Mouse (Mus musculus) kidney, adult 8-10 months (tissue): Measurements from ENCODE around the gene Eif2ak3.
"Not testable (repeated sequence)": the region's sequence is repeated elsewhere in the genome, so short reads cannot be mapped to it uniquely, and the experiment has no call there.

ENCODE experiments used
- DNase-seq, 2 experiments: peaks; one replicate each; pipeline ENCODE4 v3.0.0; 2022

Eif2ak3 gene

DNA sequence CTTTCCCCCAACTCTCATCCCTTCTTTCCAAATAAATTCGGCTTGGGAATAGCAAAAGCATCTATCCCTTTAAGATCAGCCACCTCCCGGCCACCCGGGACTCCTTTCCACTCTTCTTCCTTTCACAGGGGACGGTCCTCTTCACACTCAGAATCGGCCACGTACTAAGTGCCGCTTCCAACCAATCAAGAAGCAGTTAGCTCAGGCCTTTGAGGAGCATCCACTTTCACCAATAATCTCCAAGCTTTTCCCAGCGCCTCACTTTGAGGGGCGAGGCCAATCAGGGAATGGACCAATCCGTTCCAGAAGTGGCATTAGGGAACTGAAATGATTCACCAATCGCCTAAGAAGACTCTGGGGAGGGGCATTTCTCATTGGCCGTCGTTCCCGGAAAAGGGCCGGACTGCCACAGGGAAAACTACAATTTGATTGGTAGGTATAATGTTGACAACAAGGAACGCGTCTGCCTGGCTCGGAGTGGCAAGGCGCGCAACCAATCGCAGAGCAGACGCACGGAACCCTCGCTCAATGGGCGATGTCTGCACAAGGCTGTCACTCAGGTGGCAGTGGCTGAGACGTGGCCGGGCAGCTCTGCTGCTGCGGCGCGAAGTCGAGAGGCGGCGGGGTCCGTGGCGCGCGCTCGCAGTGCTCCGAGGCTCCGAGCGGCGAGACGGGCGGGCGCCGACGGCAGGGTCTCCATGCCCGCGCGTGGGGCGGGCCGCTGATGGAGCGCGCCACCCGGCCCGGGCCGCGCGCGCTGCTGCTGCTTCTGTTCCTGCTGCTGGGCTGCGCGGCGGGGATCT is at the start of gene Eif2ak3:
Eif2ak3 (plus strand) TSS at position 514 of the 803 bp plus-strand sequence.
- DNase-seq = peak; percentile 99 to 100

DNA sequence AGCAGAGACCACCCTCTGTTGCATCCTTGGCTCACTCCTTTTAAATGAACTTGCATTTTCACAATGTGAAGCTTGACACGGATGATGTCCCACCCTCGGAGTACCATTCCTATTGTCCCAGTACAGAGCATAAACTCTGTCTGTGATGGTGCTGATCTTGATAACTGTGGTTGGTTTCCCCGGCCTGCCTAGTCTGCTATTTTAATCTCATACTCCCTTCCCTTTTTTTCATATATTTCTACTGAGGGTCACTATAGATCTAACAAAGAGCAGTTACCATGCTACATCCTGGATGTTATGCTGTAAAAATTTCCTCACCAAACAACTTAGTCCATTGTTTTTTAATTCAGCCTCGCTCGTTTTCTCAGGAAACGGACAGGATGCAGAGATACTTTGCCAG is 47.4 kb upstream of the Eif2ak3 start:
- no peak for DNase-seq

DNA sequence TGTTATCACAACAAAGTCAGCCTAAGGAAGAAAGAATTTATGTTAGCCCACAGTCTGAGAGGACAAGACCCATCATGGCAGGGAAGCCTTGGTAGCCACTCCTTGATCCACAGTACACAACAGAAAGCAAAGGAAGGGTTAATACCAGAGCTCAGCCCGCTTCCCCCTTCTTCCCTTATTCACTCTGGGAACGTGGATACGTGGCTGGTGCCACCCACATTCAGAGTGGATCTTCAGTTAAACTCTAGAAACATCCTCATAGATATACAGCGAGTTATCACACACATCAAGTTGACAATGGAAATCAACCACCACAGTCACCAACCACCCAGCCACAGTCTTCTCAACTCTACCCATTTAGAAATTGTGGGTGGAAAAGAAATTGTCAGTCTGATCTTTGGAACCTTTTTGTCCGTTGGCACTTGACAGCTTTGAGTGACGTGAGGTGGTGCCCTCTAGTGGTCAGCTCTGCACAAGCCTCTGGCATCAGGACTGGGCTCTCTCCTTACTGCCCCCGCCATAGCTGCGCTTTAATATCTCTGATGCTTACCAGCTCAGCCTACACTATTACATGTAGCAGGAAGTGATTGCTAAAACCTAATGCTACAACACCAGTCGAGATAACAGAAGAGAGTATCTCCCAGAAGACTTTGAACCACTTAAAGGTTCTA is 46.6 kb upstream of the Eif2ak3 start:
- DNase-seq = peak in 1 of 2 experiments; percentile 76

GRCm38 (mm10) chr6:70804632-70805031 is 39.7 kb upstream of the Eif2ak3 start:
- DNase-seq = peak; percentile 43 to 57

GRCm38 (mm10) chr6:70805267-70805666 is 39.0 kb upstream of the Eif2ak3 start:
- peak; percentile 53 to 74 for DNase-seq

- DNase-seq = peak; percentile 78 to 80
Measured at GRCm38 (mm10) chr6:70805820-70806513, 38.3 kb upstream of the Eif2ak3 start.

GRCm38 (mm10) chr6:70806514-70806912 is 37.8 kb upstream of the Eif2ak3 start:
- no peak for DNase-seq

GRCm38 (mm10) chr6:70810524-70810923 is 33.8 kb upstream of the Eif2ak3 start:
- no peak for DNase-seq

DNA sequence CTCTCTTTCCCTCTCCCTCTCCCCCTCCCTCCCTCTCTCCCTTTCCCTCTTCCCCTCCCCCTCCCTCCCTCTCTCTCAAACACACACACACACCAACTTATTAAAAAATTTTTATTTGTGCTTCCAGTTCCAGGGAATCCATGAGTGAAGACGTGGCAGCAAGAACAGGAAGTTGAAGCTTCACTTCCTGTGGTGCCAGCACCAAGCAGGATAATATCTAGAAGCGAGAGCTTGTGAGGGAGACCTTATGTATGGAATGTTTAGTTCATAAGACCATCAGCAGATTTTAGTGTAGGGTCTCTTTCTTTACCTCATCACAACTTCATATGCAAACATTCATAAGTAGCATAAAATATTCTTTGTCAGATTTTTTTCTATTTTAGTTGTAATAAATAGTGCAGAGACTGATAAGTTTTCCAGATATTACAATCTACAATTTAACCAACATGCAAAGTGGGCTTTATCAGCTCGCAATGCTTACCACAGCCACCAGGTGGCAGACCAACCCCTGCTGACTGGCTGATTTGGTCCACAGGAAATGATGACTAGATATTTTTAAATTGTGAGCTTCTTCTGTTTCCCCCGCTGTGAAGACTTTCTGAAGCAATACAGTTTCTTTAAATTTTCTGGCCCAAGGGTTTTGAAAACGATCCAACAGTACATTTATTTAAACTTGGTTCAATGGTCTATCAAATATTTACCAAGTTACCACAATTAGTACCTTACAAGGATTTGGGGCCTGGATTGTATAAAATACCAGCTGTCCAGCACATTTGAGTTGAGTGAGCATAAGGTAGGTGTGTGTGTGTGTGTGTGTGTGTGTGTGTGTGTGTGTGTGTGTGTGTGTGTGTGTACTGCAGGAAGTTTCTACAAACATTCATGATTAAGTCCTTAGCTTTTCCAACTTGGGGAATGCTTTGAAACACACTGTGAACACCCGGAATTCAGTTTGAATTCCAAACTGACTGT is 32.5 kb upstream of the Eif2ak3 start:
- DNase-seq = peak; percentile 79 to 90

DNA sequence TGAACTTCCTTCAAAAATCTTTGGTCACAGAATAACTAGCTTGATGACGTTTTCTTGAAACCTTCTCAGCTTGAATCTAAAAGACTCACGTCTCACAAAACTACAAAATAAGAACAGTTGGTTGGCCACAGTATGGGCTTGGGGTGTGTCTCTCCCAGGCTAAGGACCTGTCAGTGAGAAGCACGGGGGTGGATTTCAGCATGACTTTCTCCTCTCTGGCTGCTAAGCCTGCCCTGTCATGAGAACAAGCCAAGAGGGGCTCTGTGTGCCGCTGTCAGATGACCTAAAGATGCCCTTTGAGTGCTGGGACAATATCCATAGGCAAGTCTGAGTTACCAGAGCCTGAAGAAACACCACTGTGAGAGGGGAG is 31.8 kb upstream of the Eif2ak3 start:
- DNase-seq = peak; percentile 74 to 90

GRCm38 (mm10) chr6:70813921-70814628 is 30.2 kb upstream of the Eif2ak3 start:
- peak; percentile 64 to 72 for DNase-seq

DNA sequence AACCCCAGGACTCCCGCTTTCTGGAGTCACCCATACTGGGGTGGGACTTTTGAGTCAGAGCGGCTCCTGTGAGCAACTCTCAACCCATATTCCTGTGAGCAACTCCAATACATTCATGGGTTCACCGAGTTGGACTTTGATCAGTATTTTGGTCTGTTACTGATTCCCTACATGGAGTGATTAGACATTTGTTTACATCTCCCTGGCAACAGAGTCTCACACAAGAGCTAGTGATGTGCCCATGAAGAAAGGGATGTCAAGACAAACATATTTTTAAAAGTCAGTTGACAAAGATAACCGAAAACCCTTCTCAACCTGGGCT is 29.7 kb upstream of the Eif2ak3 start:
- DNase-seq = peak; percentile 59 to 84

GRCm38 (mm10) chr6:70815471-70815870 is 28.8 kb upstream of the Eif2ak3 start:
- DNase-seq = no peak

DNA sequence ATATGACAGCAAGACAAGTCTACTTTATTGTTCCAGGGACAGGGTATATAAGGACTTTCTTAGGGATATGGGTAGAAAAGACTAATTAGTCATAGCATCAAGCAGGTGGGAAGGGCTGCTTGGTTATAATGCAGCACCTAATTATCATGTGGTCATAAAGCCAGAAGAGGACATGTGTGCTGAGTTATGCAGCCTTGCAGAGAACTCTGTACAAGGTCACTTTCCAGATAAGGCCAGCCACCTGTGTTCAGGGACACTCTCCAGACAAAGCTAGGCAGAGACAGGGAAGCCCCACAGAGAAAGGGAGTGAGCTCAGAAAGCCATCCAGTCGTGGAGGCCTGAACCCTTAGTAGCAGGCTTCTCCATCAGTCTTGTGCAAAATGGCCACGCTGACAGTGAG is 22.7 kb upstream of the Eif2ak3 start:
- DNase-seq = no peak

- no peak for DNase-seq
Measured at GRCm38 (mm10) chr6:70822386-70822910, 21.9 kb upstream of the Eif2ak3 start.

GRCm38 (mm10) chr6:70823277-70823676 is 21.0 kb upstream of the Eif2ak3 start:
- not testable (repeated sequence) for DNase-seq

DNA sequence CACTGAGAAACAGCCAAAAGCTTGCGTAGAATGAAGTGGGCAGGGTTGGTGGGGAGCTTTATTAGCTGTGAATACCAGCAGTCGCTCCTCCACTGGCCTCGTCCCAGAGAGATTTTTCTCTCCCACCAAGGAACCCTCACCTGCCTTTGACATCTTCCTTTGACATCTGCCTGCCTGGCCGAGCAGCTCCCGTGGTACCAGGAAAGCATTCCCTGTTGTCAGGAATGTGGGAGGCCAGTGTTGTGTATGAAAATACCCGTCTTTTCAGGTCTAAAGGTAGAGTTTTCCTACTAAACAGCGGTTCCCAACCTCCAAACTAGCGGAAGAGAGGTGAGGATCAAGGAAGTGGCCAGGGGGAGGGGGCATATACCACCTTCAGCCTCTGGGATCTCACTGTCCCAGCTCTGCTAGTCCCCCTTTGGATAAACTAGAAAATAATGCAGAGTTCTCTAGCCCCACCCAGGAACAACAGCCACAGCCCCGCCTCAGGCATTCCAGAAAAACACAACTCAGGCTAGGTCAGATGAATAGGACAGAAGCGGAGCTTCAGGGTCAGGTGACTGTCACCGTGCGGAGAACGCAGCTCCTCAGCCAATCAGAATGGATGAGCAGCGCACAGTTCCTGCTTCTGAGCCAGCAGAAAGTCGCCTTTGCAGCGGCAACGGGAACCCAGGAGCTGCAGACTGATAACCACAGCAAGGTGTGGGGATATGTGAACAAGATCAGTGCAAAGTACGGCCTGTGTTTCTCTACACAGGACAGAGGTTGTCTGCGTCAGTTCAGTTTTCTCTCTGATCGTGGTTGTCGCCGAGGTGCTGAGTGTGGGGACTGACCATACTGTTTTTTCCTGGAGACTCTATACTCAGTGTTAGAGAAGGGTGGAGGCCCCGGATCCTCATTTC is 20.0 kb upstream of the Eif2ak3 start:
- DNase-seq = peak; percentile 83 to 85

DNA sequence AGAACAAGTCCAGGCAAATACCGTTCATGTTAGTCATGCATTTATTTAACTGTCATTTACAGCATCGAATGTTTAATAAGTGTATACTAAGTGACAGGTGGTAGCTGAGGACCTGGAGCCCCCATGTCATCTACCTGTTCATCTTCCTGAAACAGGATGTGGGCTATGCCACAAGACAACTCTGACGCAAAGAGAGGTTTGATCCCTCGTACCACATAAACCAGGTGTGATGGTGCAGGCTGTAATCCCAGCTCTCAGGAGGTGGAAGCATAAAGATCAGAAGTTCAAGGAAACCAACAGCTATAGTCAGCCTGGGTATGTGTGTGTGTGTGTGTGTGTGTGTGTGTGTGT is 19.4 kb upstream of the Eif2ak3 start:
- DNase-seq = no peak

- DNase-seq = no peak
Measured at GRCm38 (mm10) chr6:70829451-70829850, 14.9 kb upstream of the Eif2ak3 start.

DNA sequence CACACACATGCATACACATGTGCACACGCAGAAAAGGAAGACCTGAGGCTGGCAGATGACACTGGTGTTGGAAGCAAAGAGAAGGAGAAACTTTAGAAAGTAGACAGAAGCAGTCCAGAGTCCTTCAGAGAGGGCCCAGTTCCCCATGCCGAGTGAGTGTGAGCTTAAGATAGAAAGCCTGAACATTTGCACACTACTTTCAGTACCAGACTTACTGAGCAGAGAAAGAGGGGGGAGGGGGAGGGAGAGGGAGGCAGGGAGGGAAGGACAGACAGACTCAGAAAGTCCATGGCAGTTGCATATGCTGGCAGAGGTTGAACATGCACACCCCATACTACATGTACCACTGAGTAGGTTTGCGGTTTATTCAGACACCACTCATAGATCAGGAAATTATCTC is 13.8 kb upstream of the Eif2ak3 start:
- DNase-seq = no peak
